Mouse (Mus musculus) liver, adult (tissue): ENCODE data around the gene Nfe2.
A peak's percentile ranks its signal among the peaks of the same experiment; 100 is the strongest.

Source experiments
- GATA4 ChIP-seq: IDR thresholded peaks from 2 replicates; pipeline ENCODE4 v1.6.1; 2014; ENCODE audit warnings: mild to moderate bottlenecking, low read length; ENCODE audit not compliant: insufficient replicate concordance

The Nfe2 gene

GRCm38 (mm10) chr15:103257790-103258728 is at the start of gene Nfe2:
Nfe2 (minus strand) TSS chr15:103258403.
- peak; percentile 91; the same call in 1 of the 2 replicates for TF ChIP-seq GATA4

GRCm38 (mm10) chr15:103307125-103307524 is 48.9 kb upstream of the Nfe2 start:
- no peak for TF ChIP-seq GATA4

GRCm38 (mm10) chr15:103305792-103306645 is 47.8 kb upstream of the Nfe2 start:
- no peak for TF ChIP-seq GATA4

GRCm38 (mm10) chr15:103305070-103305678 is 47.0 kb upstream of the Nfe2 start:
- peak; percentile 32; the same call in 1 of the 2 replicates for TF ChIP-seq GATA4

GRCm38 (mm10) chr15:103304616-103304969 is 46.4 kb upstream of the Nfe2 start:
- TF ChIP-seq GATA4, result no peak

- TF ChIP-seq GATA4, result no peak
Observed at GRCm38 (mm10) chr15:103303916-103304615, 45.9 kb upstream of the Nfe2 start.

- no peak for TF ChIP-seq GATA4
Observed at GRCm38 (mm10) chr15:103302341-103303021, 44.3 kb upstream of the Nfe2 start.

GRCm38 (mm10) chr15:103301547-103302340 is 43.5 kb upstream of the Nfe2 start:
- no peak for TF ChIP-seq GATA4

- TF ChIP-seq GATA4, result no peak
Observed at GRCm38 (mm10) chr15:103301046-103301445, 42.8 kb upstream of the Nfe2 start.

- TF ChIP-seq GATA4, result no peak
Observed at GRCm38 (mm10) chr15:103300560-103300959, 42.4 kb upstream of the Nfe2 start.

- TF ChIP-seq GATA4, result no peak
Observed at GRCm38 (mm10) chr15:103300067-103300471, 41.9 kb upstream of the Nfe2 start.

GRCm38 (mm10) chr15:103299644-103300043 is 41.4 kb upstream of the Nfe2 start:
- no peak for TF ChIP-seq GATA4

GRCm38 (mm10) chr15:103298861-103299616 is 40.8 kb upstream of the Nfe2 start:
- TF ChIP-seq GATA4, result no peak
